Mouse (Mus musculus) subcutaneous adipose tissue, adult 2 months (tissue): ENCODE data around the gene Rnf223. TPM values are rescaled to one million over a fixed set of nuclear protein-coding genes. Genes with fewer than 3 reads are reported as not detected.

Experiments
- polyA plus RNA-seq: library from polyadenylated mRNA; depleted of rRNA; stranded (reverse); fragments of >200 nt; gene quantifications from 2 replicates; pipeline ENCODE4 v1.2.3, GENCODE M21; 2012; ENCODE audit warnings: low replicate concordance; rRNA removed

Gene Rnf223
- polyA plus RNA-seq, result 0.20 and 0.82 TPM in 2 replicates

GRCm38 (mm10) chr4:156130436-156130835 is at the start of gene Rnf223:
TSS of gene Rnf223 (plus strand) at chr4:156130513.

GRCm38 (mm10) chr4:156109570-156110331 is 20.6 kb upstream of the Rnf223 start, which contains the start of gene 9430015G10Rik:
TSS of gene 9430015G10Rik (plus strand) at chr4:156109982.

Other genes starting within 250 kb of the Rnf223 start
- gene Pusl1, start 238.7 kb upstream of the Rnf223 start, polyA plus RNA-seq, result 68.2 and 105 TPM in 2 replicates
- gene Acap3, start 238.7 kb upstream of the Rnf223 start, polyA plus RNA-seq, result 34.4 and 52.7 TPM in 2 replicates
- 38.8 and 56.4 TPM in 2 replicates for gene Ube2j2, start 186.7 kb upstream of the Rnf223 start, polyA plus RNA-seq
- gene C1qtnf12, start 168.2 kb upstream of the Rnf223 start, polyA plus RNA-seq, result 71.3 and 112 TPM in 2 replicates
- 4.7 and 9.8 TPM in 2 replicates for gene B3galt6, start 137.9 kb upstream of the Rnf223 start, polyA plus RNA-seq
- gene Sdf4, start 137.6 kb upstream of the Rnf223 start, polyA plus RNA-seq, result 75.5 and 103 TPM in 2 replicates
- 3.2 and 4.5 TPM in 2 replicates for gene Tnfrsf4, start 116.7 kb upstream of the Rnf223 start, polyA plus RNA-seq
- gene Tnfrsf18, start 104.3 kb upstream of the Rnf223 start, polyA plus RNA-seq, result 1.6 and 3.9 TPM in 2 replicates
- gene Ttll10, start 71.1 kb upstream of the Rnf223 start, polyA plus RNA-seq, result 2.1 TPM in 1 of 2 replicates, not detected in the other
- 12.2 and 43.4 TPM in 2 replicates for gene 9430015G10Rik, start 20.5 kb upstream of the Rnf223 start, polyA plus RNA-seq
- 54.1 and 128 TPM in 2 replicates for gene Agrn, start 67.0 kb downstream of the Rnf223 start, polyA plus RNA-seq
- 17.6 and 37.0 TPM in 2 replicates for gene Isg15, start 70.3 kb downstream of the Rnf223 start, polyA plus RNA-seq
- 2.6 and 3.8 TPM in 2 replicates for gene AW011738, start 72.8 kb downstream of the Rnf223 start, polyA plus RNA-seq
- 0.49 and 0.69 TPM in 2 replicates for gene Perm1, start 85.4 kb downstream of the Rnf223 start, polyA plus RNA-seq
- gene Plekhn1, start 104.3 kb downstream of the Rnf223 start, polyA plus RNA-seq, result 45.1 and 80.1 TPM in 2 replicates
- gene Noc2l, start 105.5 kb downstream of the Rnf223 start, polyA plus RNA-seq, result 52.7 and 112 TPM in 2 replicates
- gene Samd11, start 125.1 kb downstream of the Rnf223 start, polyA plus RNA-seq, result 0.10 and 1.1 TPM in 2 replicates
- gene Vmn2r-ps159, start 200.6 kb downstream of the Rnf223 start, polyA plus RNA-seq, result not detected in 2 replicates